Mouse (Mus musculus) lung, adult 2 months (tissue): Measurements from ENCODE around the gene Adam22.

Experiments used
- CTCF ChIP-seq: fragments of 200-500 bp; IDR thresholded peaks from 2 replicates; pipeline ENCODE4 v1.5.1; 2011; ENCODE audit warnings: mild to moderate bottlenecking, low read length, control low read depth; ENCODE audit not compliant: insufficient read depth
- POLR2A ChIP-seq: fragments of 200-500 bp; IDR thresholded peaks from 2 replicates; pipeline ENCODE4 v1.6.1; 2011; ENCODE audit warnings: low read depth, mild to moderate bottlenecking, control low read depth, low read length, borderline replicate concordance; ENCODE audit errors: extremely low read depth

DNA sequence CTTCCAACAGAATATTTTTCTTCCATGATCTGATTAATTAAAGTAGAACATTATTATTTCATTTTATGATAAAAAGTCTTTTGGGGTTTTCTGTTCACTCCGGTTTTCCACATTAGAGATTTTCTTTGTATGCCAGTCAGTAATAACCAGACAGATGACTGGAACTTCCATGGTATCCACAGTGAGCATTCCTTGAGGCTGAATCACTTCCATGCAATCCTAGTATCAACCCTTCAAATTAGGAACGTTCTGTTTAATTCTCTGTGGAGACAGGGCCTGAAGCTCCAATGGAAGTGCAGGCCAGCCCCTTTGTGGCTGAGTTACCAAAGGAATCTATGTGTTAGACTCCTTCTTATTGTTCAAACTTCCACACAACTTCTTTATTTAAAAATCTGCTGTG lies 247.9 kb downstream of the Adam22 start:
- TF ChIP-seq POLR2A (no peak), CTCF (no peak)
